Mouse (Mus musculus) intestine, postnatal 0 days (tissue): Measurements from ENCODE around the gene S100b. TPM values are rescaled to one million over a fixed set of nuclear protein-coding genes. Genes with fewer than 3 reads are reported as not detected.

ENCODE experiments used
- ATAC-seq: fragments of 200-750 bp; cut with Nextera tagmentation; 2 replicates; pipeline ENCODE4 v1.8.0; 2017; ENCODE audit warnings: mild to moderate bottlenecking, moderate TSS enrichment, moderate library complexity
- H3K27ac ChIP-seq: fragments of 300-500 bp; sonication (generic); 2 replicates; pipeline ENCODE4 v1.5.1; 2014; ENCODE audit warnings: mild to moderate bottlenecking, low read depth, low read length, moderate library complexity
- H3K27me3 ChIP-seq: fragments of 300-500 bp; sonication (generic); replicated peaks from 2 replicates; pipeline ENCODE4 v1.6.1; 2014; ENCODE audit warnings: low read length, mixed read lengths; ENCODE audit not compliant: control insufficient read depth, insufficient read depth
- H3K36me3 ChIP-seq: fragments of 300-500 bp; sonication (generic); 2 replicates; pipeline ENCODE4 v1.6.1; 2014; ENCODE audit warnings: mild to moderate bottlenecking, moderate library complexity; ENCODE audit not compliant: control insufficient read depth, insufficient read depth
- H3K4me1 ChIP-seq: fragments of 300-500 bp; sonication (generic); replicated peaks from 2 replicates; pipeline ENCODE4 v1.6.1; 2014; ENCODE audit warnings: antibody characterized with exemption, low read length, mixed read lengths; ENCODE audit not compliant: control insufficient read depth, insufficient read depth
- H3K4me2 ChIP-seq: fragments of 300-500 bp; sonication (generic); replicated peaks from 2 replicates; pipeline ENCODE4 v1.6.1; 2014; ENCODE audit warnings: low read depth, mild to moderate bottlenecking, moderate library complexity
- H3K4me3 ChIP-seq: fragments of 300-500 bp; sonication (generic); 2 replicates; pipeline ENCODE4 v1.5.1; 2014; ENCODE audit warnings: low read depth, low read length
- H3K9ac ChIP-seq: fragments of 300-500 bp; sonication (generic); 2 replicates; pipeline ENCODE4 v1.6.1; 2014; ENCODE audit warnings: mild to moderate bottlenecking, low read depth, low read length
- H3K9me3 ChIP-seq: fragments of 300-500 bp; sonication (generic); 2 replicates; pipeline ENCODE4 v1.6.1; 2016; ENCODE audit warnings: mixed run types; ENCODE audit not compliant: control insufficient read depth
- CTCF ChIP-seq: sonication (generic); IDR thresholded peaks from 2 replicates; pipeline ENCODE4 v1.5.1; 2016; ENCODE audit warnings: low read depth, mild to moderate bottlenecking, control low read depth, antibody characterized with exemption, moderate library complexity
- WGBS: fragments of 180-500 bp; shearing (Covaris S2); extraction: QIAGEN DNeasy Blood & Tissue Kit; methylation state at CpG from one replicate; pipeline ENCODE4 v1.1.7; 2014; 5-methylcytosine and 5-hydroxymethylcytosine counted together
- polyA plus RNA-seq: library from polyadenylated mRNA; unstranded; fragments of >200 nt; fragmentation: Nextera tagmentation; extraction: Ambion mirVana; gene quantifications from 2 replicates; pipeline ENCODE4 v1.2.1, GENCODE M21; 2015

The S100b gene
- polyA plus RNA-seq, result 5.9 and 7.0 TPM in 2 replicates

DNA sequence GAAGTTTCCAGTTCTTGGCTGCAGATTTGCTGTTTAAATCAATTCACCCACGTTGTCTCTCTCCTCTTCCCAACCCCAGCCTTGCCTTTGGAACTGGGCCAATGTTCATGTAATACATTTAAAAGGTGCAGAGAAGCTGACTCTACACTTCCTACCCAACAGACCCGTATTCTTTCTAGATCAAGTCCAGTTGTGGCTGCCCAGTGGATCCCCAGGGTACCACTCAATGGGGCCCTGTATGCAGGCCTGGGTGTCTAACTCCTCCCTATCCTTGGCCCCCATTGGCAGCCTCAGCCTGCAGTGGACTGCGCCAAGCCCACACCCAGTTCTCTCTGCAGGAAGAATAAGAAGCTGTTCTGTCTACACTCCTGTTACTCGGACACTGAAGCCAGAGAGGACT, at the start of gene S100b:
Gene S100b (plus strand): TSS at position 318 of the 400 bp plus-strand sequence.
- H3K9ac ChIP-seq, result no peak within 1 kb of the TSS
- peak within 1 kb of the TSS; percentile 9; the same call in 1 of the 2 replicates for H3K4me2 ChIP-seq
- no peaks in the 10 kb centered on the region for H3K27me3 ChIP-seq
- H3K4me1 ChIP-seq, result peaks cover 8% of the 10 kb centered on the region; the same call in 1 of the 2 replicates
- no peak within 1 kb of the TSS for H3K4me3 ChIP-seq
- no peaks in the 10 kb centered on the region for H3K9me3 ChIP-seq
- WGBS, result 12% methylated on average over 4 of the region's 4 CpGs
- peak within 1 kb of the TSS; percentile 46; the same call in 1 of the 2 replicates for H3K27ac ChIP-seq
- H3K36me3 ChIP-seq, result no peaks in the 10 kb centered on the region; the same call in 1 of the 2 replicates
- peak; percentile 40; the same call in 1 of the 2 replicates for ATAC-seq
- no peak for TF ChIP-seq CTCF

GRCm38 (mm10) chr10:76207262-76207796, 46.3 kb upstream of the S100b start:
- Histone ChIP-seq H3K4me1 (no peaks in the 10 kb centered on the region), H3K27ac (no peak overlapping the region), H3K9ac (no peak overlapping the region), H3K4me2 (no peak overlapping the region), H3K27me3 (no peaks in the 10 kb centered on the region), H3K36me3 (peaks cover 15% of the 10 kb centered on the region), H3K4me3 (no peak overlapping the region), H3K9me3 (no peaks in the 10 kb centered on the region)
- WGBS, result 89% methylated on average over 13 of the region's 13 CpGs
- TF ChIP-seq CTCF, result no peak
- ATAC-seq, result no peak

DNA sequence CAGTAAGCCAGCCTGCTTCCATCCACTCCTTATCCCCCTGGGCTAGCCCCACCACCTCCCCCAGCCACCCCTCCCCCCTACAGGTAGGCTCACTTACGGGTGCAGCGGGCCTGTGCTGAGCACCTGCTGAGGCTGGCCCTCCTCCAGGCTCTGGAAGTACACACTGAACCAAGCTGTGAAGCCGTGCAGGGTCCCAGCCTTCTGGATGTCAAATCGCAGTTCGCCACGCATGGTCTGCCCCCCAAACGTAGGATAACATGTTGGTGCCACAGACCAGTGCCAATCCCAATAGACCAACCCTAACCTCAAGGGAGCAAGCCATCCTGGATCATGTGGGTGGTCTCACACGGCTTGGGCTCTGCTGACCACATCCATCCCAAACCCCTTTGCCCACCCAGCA, 44.4 kb upstream of the S100b start:
- Histone ChIP-seq H3K4me3 (no peak overlapping the region), H3K9me3 (peaks cover under 1% of the 10 kb centered on the region; the same call in 1 of the 2 replicates), H3K4me1 (no peaks in the 10 kb centered on the region), H3K27ac (no peak overlapping the region), H3K27me3 (no peaks in the 10 kb centered on the region), H3K36me3 (peaks cover 18% of the 10 kb centered on the region), H3K4me2 (no peak overlapping the region), H3K9ac (no peak overlapping the region)
- WGBS, result 92% methylated on average over 8 of the region's 8 CpGs
- no peak for TF ChIP-seq CTCF
- ATAC-seq, result no peak

DNA sequence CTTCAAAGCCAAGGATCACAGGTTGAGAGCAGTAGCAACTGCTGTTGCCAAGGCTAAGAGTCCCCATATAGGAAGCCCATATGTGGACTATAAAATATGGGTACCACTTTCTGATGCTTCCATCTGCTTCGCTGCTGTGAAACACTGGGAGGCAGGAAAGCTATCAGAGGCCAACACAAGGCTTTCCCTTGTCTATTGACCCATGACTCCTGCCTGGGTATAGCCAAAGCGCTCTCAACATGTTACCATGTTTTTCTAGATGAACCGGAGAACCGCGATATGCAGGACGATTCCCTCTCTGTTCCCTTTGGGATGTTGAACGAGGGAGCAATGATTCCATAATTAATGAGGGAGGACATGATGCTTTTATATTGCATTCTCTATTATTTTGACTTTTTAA, 42.8 kb upstream of the S100b start:
- Histone ChIP-seq H3K27me3 (no peaks in the 10 kb centered on the region), H3K9me3 (peaks cover 9% of the 10 kb centered on the region; the same call in 1 of the 2 replicates), H3K4me1 (no peaks in the 10 kb centered on the region), H3K36me3 (peaks cover 32% of the 10 kb centered on the region), H3K4me2 (no peak overlapping the region), H3K9ac (no peak overlapping the region), H3K4me3 (no peak overlapping the region), H3K27ac (no peak overlapping the region)
- TF ChIP-seq CTCF, result no peak
- 96% methylated on average over 7 of the region's 7 CpGs for WGBS
- no peak for ATAC-seq

DNA sequence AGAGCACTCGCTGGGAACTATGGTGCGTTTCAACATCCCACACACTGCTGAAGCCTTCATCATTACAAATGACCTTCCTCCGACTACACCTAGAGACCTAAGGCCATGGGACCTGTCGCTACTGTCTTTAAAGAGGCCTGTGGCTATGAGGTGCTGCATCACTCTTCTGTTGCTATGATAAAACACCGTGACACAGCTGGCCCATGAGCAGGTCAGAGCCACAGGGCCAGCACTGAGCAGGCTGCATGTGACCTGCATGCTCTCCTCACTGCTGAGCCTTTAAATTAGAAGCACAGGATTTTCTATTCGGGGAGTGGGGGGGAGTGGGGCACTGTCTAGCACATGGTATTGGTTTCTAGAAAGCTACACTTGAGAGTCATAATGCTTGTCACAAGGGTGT, 41.5 kb upstream of the S100b start:
- no peak overlapping the region for H3K4me3 ChIP-seq
- no peak for ATAC-seq
- H3K4me1 ChIP-seq, result no peaks in the 10 kb centered on the region
- 92% methylated on average over 6 of the region's 6 CpGs for WGBS
- H3K9ac ChIP-seq, result no peak overlapping the region
- H3K36me3 ChIP-seq, result peaks cover 42% of the 10 kb centered on the region
- no peak overlapping the region for H3K27ac ChIP-seq
- H3K27me3 ChIP-seq, result no peaks in the 10 kb centered on the region
- H3K9me3 ChIP-seq, result peaks cover 9% of the 10 kb centered on the region; the same call in 1 of the 2 replicates
- no peak overlapping the region for H3K4me2 ChIP-seq
- TF ChIP-seq CTCF, result no peak

DNA sequence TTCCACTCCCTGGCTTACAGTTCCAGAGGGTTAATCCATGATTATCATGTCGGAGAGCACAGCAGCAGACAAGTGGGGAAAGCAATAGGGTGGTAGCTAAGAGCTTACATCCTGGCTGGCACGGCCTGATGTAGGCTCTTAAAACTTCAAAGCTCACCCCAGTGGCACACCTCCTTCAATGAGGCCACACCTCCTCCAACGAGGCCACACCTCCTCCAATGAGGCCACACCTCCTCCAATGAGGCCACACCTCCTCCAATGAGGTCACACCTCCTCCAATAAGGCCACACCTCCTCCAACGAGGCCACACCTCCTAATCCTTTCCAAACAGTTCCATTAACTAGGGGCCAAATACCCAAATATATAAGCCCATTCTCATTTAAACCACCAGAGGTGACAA, 39.5 kb upstream of the S100b start:
- H3K4me1 ChIP-seq, result no peaks in the 10 kb centered on the region
- peaks cover 35% of the 10 kb centered on the region for H3K36me3 ChIP-seq
- H3K4me3 ChIP-seq, result no peak overlapping the region
- H3K4me2 ChIP-seq, result no peak overlapping the region
- no peaks in the 10 kb centered on the region for H3K27me3 ChIP-seq
- H3K9me3 ChIP-seq, result peaks cover 9% of the 10 kb centered on the region; the same call in 1 of the 2 replicates
- H3K27ac ChIP-seq, result no peak overlapping the region
- H3K9ac ChIP-seq, result no peak overlapping the region
- 89% methylated on average over 4 of the region's 4 CpGs for WGBS
- ATAC-seq, result no peak
- TF ChIP-seq CTCF, result no peak
